ENCODE assay signal across 9 mouse cellular contexts in genomic region chr17:32494601-32495000, GRCm38 (mm10). TPM values are rescaled to one million over a fixed set of nuclear protein-coding genes. Genes with fewer than 3 reads are reported as not detected.
DNase-seq lines count a peak whose midpoint lies in the region; ATAC-seq and TF ChIP-seq lines count a peak whose summit lies in the region.
"Had no signal": no experiment of that assay in that cellular context is flagged by ENCODE, and none has a peak within 500 bp of the region (broad histone marks: within the 10 kb centered on the region; RNA-seq: fewer than 3 reads in every experiment).

No protein-coding gene starts in this region.

- TF ChIP-seq POLR2A in CH12.LX (IDR thresholded peaks at IDR 0.05; ENCODE audit: low read depth, low read length): no peak
- no peak for TF ChIP-seq POLR2A in thymus, adult 2 months (IDR thresholded peaks at IDR 0.05; ENCODE audit: control insufficient read depth, extremely low read depth, insufficient read depth, low read length, poor library complexity)

- 60% methylated on average over 1 of the region's 1 CpGs for WGBS in embryonic facial prominence, embryonic 10.5 days
- WGBS in thymus, adult 2 months: 48% methylated on average over 1 of the region's 1 CpGs

- H3K4me2 ChIP-seq in CH12.LX (ENCODE audit: insufficient read depth, low read depth, poor library complexity, severe bottlenecking): no peak overlapping the region

- intact Hi-C loops in heart, postnatal 14 days (cut with DNase I): loop anchor here (1.0 to 10.0 kb wide), 4 partner anchors 102 to 352 kb away; no protein-coding TSS in a partner anchor

- peak; percentile 58 for ATAC-seq in neutrophil, adult 5-6 weeks (ENCODE audit: extremely low read depth, insufficient number of reproducible peaks, low FRiP score, poor library complexity, severe bottlenecking)

- no peaks in the 10 kb centered on the region for H3K79me2 ChIP-seq in CH12.LX (replicated peaks; ENCODE audit: control insufficient read depth, extremely low read depth, insufficient read depth, poor library complexity, severe bottlenecking)

- no peak overlapping the region for H3K4me3 ChIP-seq in CH12.LX (replicated peaks in 1 of 3; ENCODE audit: low read depth in 2 of 3, low read length in 2 of 3, poor library complexity in 1 of 3)
- no peak overlapping the region for H3K4me3 ChIP-seq in embryonic facial prominence, embryonic 10.5 days
- H3K4me3 ChIP-seq in thymus, adult 2 months (ENCODE audit: control insufficient read depth, insufficient read depth, low read length): no peak overlapping the region
- H3K4me3 ChIP-seq: erythroblast, embryonic 14.5 days had no signal

- H3K9ac ChIP-seq in CH12.LX (ENCODE audit: insufficient read depth, low read depth): no peak overlapping the region

- no peak; the same call in none of the 2 replicates for TF ChIP-seq RAD21 in CH12.LX (IDR thresholded peaks at IDR 0.05; ENCODE audit: low read depth, low read length)

- H3K27ac ChIP-seq in CH12.LX (ENCODE audit: insufficient read depth, low read depth): no peak overlapping the region
- no peak overlapping the region for H3K27ac ChIP-seq in embryonic facial prominence, embryonic 10.5 days (replicated peaks)
- H3K27ac ChIP-seq in thymus, adult 2 months (ENCODE audit: control insufficient read depth, insufficient read depth, low read length): no peak overlapping the region

- peaks cover 0 to under 1% of the 10 kb centered on the region in 2 experiments; a peak in 1 of 4 replicates for H3K4me1 ChIP-seq in CH12.LX (ENCODE audit: control insufficient read depth in 1 of 2, insufficient read depth in 2 of 2)
- H3K4me1 ChIP-seq in embryonic facial prominence, embryonic 10.5 days: peaks cover 6% of the 10 kb centered on the region
- no peaks in the 10 kb centered on the region; the same call in 1 of the 2 replicates for H3K4me1 ChIP-seq in thymus, adult 2 months (replicated peaks; ENCODE audit: control insufficient read depth, insufficient read depth, low read length)

- TF ChIP-seq CTCF in CH12.LX (conservative IDR thresholded peaks at IDR 0.05 in 1 of 2, IDR thresholded peaks at IDR 0.05 in 1 of 2; ENCODE audit: low read depth in 2 of 2, low read length in 2 of 2): peak; percentile 70 to 96
- no peak for TF ChIP-seq CTCF in thymus, adult 2 months (IDR thresholded peaks at IDR 0.05; ENCODE audit: borderline replicate concordance, control insufficient read depth, extremely low read depth, insufficient read depth, low read length, poor library complexity)

- no peaks in the 10 kb centered on the region for H3K9me3 ChIP-seq in CH12.LX (replicated peaks; ENCODE audit: low read length)
- peaks cover 13% of the 10 kb centered on the region; the same call in 1 of the 2 replicates for H3K9me3 ChIP-seq in embryonic facial prominence, embryonic 10.5 days

- TF ChIP-seq EP300 in CH12.LX (IDR thresholded peaks at IDR 0.05; ENCODE audit: low read length): no peak

- H3K36me3 ChIP-seq in CH12.LX (replicated peaks in 1 of 2; ENCODE audit: control insufficient read depth in 1 of 2, insufficient read depth in 1 of 2, low read length in 1 of 2): no peaks in the 10 kb centered on the region
- H3K36me3 ChIP-seq in embryonic facial prominence, embryonic 10.5 days (replicated peaks): no peaks in the 10 kb centered on the region
- H3K36me3 ChIP-seq in thymus, adult 2 months (ENCODE audit: control insufficient read depth, insufficient read depth, low read length): no peaks in the 10 kb centered on the region

- dilution Hi-C loops in CH12.LX (cut with MboI; ENCODE audit: extremely low pct_ligation_motif_present, extremely low pct_unique_long_range_greater_than_20kb, low sequenced_read_pairs): no loop called here

- peak; percentile 77 for DNase-seq in CH12.LX (ENCODE audit: extremely low read depth)
- DNase-seq in adrenal gland, postnatal 14 days: peak; percentile 80
- peak; percentile 65 for DNase-seq in embryonic facial prominence, embryonic 10.5 days (ENCODE audit: low spot score)
- peak; percentile 65 to 77 for DNase-seq in heart, postnatal 14 days
- peak; percentile 78 to 82 for DNase-seq in kidney, postnatal 4 days
- peak; percentile 46 to 77 for DNase-seq in lung, adult 18-20 months
- DNase-seq in thymus, adult 2 months: peak; percentile 69

- in situ Hi-C loops in CH12.LX (cut with MboI; ENCODE audit: low pct_ligation_motif_present, low pct_unique_long_range_greater_than_20kb, low sequenced_read_pairs): loop anchor here (5.0 to 25.0 kb wide), 3 partner anchors 52 to 357 kb away; no protein-coding TSS in a partner anchor

- no peaks in the 10 kb centered on the region for H3K27me3 ChIP-seq in CH12.LX (replicated peaks)
- H3K27me3 ChIP-seq in embryonic facial prominence, embryonic 10.5 days (replicated peaks; ENCODE audit: low read depth, poor library complexity, severe bottlenecking): peaks cover 36% of the 10 kb centered on the region
- H3K27me3 ChIP-seq in thymus, adult 2 months (ENCODE audit: control insufficient read depth, insufficient read depth, low read length): no peaks in the 10 kb centered on the region

TF ChIP-seq in CH12.LX, 34 proteins besides CTCF, POLR2A, EP300 and RAD21:
- TF ChIP-seq SMC3 (IDR thresholded peaks at IDR 0.05; ENCODE audit: low read depth, low read length) (peak; percentile 92), IRF4 (IDR thresholded peaks at IDR 0.05; ENCODE audit: low read depth, low read length) (no peak), ZC3H11A (IDR thresholded peaks at IDR 0.05; ENCODE audit: low read depth, low read length) (peak; percentile 60)

RNA-seq across cellular contexts. Expression of gene Cyp4f17, which starts 11.2 kb away (rescaled TPM):
- total RNA-seq in CH12.LX (2012; rRNA removed): 2.2 and 3.3 TPM in 2 replicates
- total RNA-seq in CH12.LX (2014; rRNA removed): 4.1 and 4.4 TPM in 2 replicates
- 3.6 and 4.8 TPM in 2 replicates for polyA plus RNA-seq in CH12.LX (2012; ENCODE audit: insufficient read length, low read depth)
- 7.7 and 7.9 TPM in 2 replicates for total RNA-seq in adrenal gland, postnatal 14 days (2021)
- 7.6 and 8.9 TPM in 2 replicates for polyA plus RNA-seq in embryonic facial prominence, embryonic 10.5 days (2016; fragmentation: Nextera tagmentation; extraction: Ambion mirVana)
- 1 to 10 TPM; 5.2 to 6.7 TPM for total RNA-seq in heart, postnatal 14 days (2021)
- total RNA-seq in neutrophil, adult 5-6 weeks (2017): 0.49 and 1.0 TPM in 2 replicates
- polyA plus RNA-seq in thymus, adult 2 months (2012; rRNA removed): 4.8 and 4.9 TPM in 2 replicates
- polyA plus RNA-seq: erythroblast, embryonic 14.5 days had no signal

RNA-seq across cellular contexts. Expression of gene Cyp4f16, which starts 41.8 kb away (rescaled TPM):
- total RNA-seq in CH12.LX (2012; rRNA removed) (30.0 TPM in 2 replicates), CH12.LX (2014; rRNA removed) (28.1 and 28.3 TPM in 2 replicates)
- polyA plus RNA-seq in CH12.LX (2012; ENCODE audit: insufficient read length, low read depth): 31.2 and 33.9 TPM in 2 replicates
- 9.1 and 12.5 TPM in 2 replicates for total RNA-seq in adrenal gland, postnatal 14 days (2021)
- polyA plus RNA-seq in embryonic facial prominence, embryonic 10.5 days (2016; fragmentation: Nextera tagmentation; extraction: Ambion mirVana): 14.0 and 17.0 TPM in 2 replicates
- total RNA-seq in heart, postnatal 14 days (2021): 10 to 100 TPM in 1 of 2 experiments, 1 to 10 TPM in 1; 6.5 to 10.7 TPM
- total RNA-seq in neutrophil, adult 5-6 weeks (2017): 7.4 and 10.9 TPM in 2 replicates
- 17.0 and 18.4 TPM in 2 replicates for polyA plus RNA-seq in thymus, adult 2 months (2012; rRNA removed)

RNA-seq across cellular contexts. Expression of gene Cyp4f39, which starts 42.1 kb away (rescaled TPM):
- 0.64 and 0.67 TPM in 2 replicates for total RNA-seq in CH12.LX (2012; rRNA removed)
- total RNA-seq in CH12.LX (2014; rRNA removed): 0.58 and 0.64 TPM in 2 replicates
- polyA plus RNA-seq in CH12.LX (2012; ENCODE audit: insufficient read length, low read depth): 0.70 and 0.93 TPM in 2 replicates
- total RNA-seq in adrenal gland, postnatal 14 days (2021): not detected in 2 replicates
- polyA plus RNA-seq in embryonic facial prominence, embryonic 10.5 days (2016; fragmentation: Nextera tagmentation; extraction: Ambion mirVana): 0.44 and 0.63 TPM in 2 replicates
- total RNA-seq in heart, postnatal 14 days (2021): under 1 TPM; 0.22 to 0.48 TPM
- total RNA-seq in neutrophil, adult 5-6 weeks (2017): not detected in 2 replicates
- polyA plus RNA-seq in thymus, adult 2 months (2012; rRNA removed): 1.1 and 2.0 TPM in 2 replicates
